ENCODE assay signal across 8 mouse cellular contexts in genomic region chr9:39603333-39603845, GRCm38 (mm10). TPM values are rescaled to one million over a fixed set of nuclear protein-coding genes. Genes with fewer than 3 reads are reported as not detected.
DNase-seq lines count a peak whose midpoint lies in the region; ATAC-seq lines count a peak whose summit lies in the region.

No protein-coding gene starts in this region.

- peak overlapping the region; percentile 75 for H3K4me2 ChIP-seq in kidney, embryonic 14.5 days (replicated peaks; ENCODE audit: low read depth, low read length)
- peak overlapping the region; percentile 78 for H3K4me2 ChIP-seq in forebrain, embryonic 11.5 days (ENCODE audit: low read depth, low read length, severe bottlenecking)
- H3K4me2 ChIP-seq in intestine, embryonic 16.5 days (ENCODE audit: low read depth, low read length): peak overlapping the region; percentile 79
- peak overlapping the region; percentile 73 for H3K4me2 ChIP-seq in neural tube, embryonic 13.5 days

- no peaks in the 10 kb centered on the region for H3K9me3 ChIP-seq in kidney, embryonic 14.5 days (ENCODE audit: control insufficient read depth, low read length)
- no peaks in the 10 kb centered on the region for H3K9me3 ChIP-seq in forebrain, embryonic 11.5 days (ENCODE audit: control insufficient read depth, low read length)
- H3K9me3 ChIP-seq in intestine, embryonic 16.5 days (ENCODE audit: control insufficient read depth, low read length): no peaks in the 10 kb centered on the region
- no peaks in the 10 kb centered on the region for H3K9me3 ChIP-seq in neural tube, embryonic 13.5 days

- peak overlapping the region; percentile 42 for H3K4me3 ChIP-seq in kidney, embryonic 14.5 days (ENCODE audit: low read length)
- peak overlapping the region; percentile 34 for H3K4me3 ChIP-seq in forebrain, embryonic 11.5 days (ENCODE audit: low read depth, low read length)
- peak overlapping the region; percentile 46 for H3K4me3 ChIP-seq in intestine, embryonic 16.5 days (ENCODE audit: low read length)
- H3K4me3 ChIP-seq in neural tube, embryonic 13.5 days: peak overlapping the region; percentile 42

- H3K9ac ChIP-seq in kidney, embryonic 14.5 days (ENCODE audit: low read depth, low read length): peak overlapping the region; percentile 42; the same call in 1 of the 2 replicates
- peak overlapping the region; percentile 45 for H3K9ac ChIP-seq in forebrain, embryonic 11.5 days (ENCODE audit: low read length)
- peak overlapping the region; percentile 40 for H3K9ac ChIP-seq in intestine, embryonic 16.5 days (ENCODE audit: low read depth, low read length)
- peak overlapping the region; percentile 61 for H3K9ac ChIP-seq in neural tube, embryonic 13.5 days

- peak; percentile 87 for ATAC-seq in kidney, embryonic 14.5 days (ENCODE audit: low FRiP score, low TSS enrichment)
- ATAC-seq in forebrain, embryonic 11.5 days (replicated peaks; ENCODE audit: low FRiP score): peak; percentile 72
- peak; percentile 87 for ATAC-seq in intestine, embryonic 16.5 days
- ATAC-seq in neural tube, embryonic 13.5 days (ENCODE audit: low read depth): peak; percentile 78

- no peaks in the 10 kb centered on the region for H3K4me1 ChIP-seq in kidney, embryonic 14.5 days (ENCODE audit: control insufficient read depth, insufficient read depth, low read length)
- 0 out of 2 replicates have a peak, but pooled peaks cover 1% of the 10 kb centered on the region for H3K4me1 ChIP-seq in forebrain, embryonic 11.5 days (replicated peaks; ENCODE audit: control insufficient read depth, insufficient read depth, low read length)
- peaks cover 6% of the 10 kb centered on the region; the same call in 1 of the 2 replicates for H3K4me1 ChIP-seq in intestine, embryonic 16.5 days (ENCODE audit: control insufficient read depth, insufficient read depth, low read length)
- H3K4me1 ChIP-seq in neural tube, embryonic 13.5 days (replicated peaks): peaks cover 27% of the 10 kb centered on the region

- no peaks in the 10 kb centered on the region for H3K27me3 ChIP-seq in kidney, embryonic 14.5 days (ENCODE audit: control insufficient read depth, insufficient read depth, low read length)
- no peaks in the 10 kb centered on the region for H3K27me3 ChIP-seq in forebrain, embryonic 11.5 days (ENCODE audit: control insufficient read depth, insufficient read depth, low read length)
- H3K27me3 ChIP-seq in intestine, embryonic 16.5 days (replicated peaks; ENCODE audit: control insufficient read depth, insufficient read depth, low read length): no peaks in the 10 kb centered on the region
- H3K27me3 ChIP-seq in neural tube, embryonic 13.5 days: peaks cover 7% of the 10 kb centered on the region; the same call in 1 of the 2 replicates

- peak overlapping the region; percentile 37; the same call in 1 of the 2 replicates for H3K27ac ChIP-seq in kidney, embryonic 14.5 days (ENCODE audit: low read depth, low read length)
- no peak overlapping the region for H3K27ac ChIP-seq in forebrain, embryonic 11.5 days (ENCODE audit: low read depth, low read length)
- no peak overlapping the region for H3K27ac ChIP-seq in intestine, embryonic 16.5 days (ENCODE audit: low read length)
- peak overlapping the region; percentile 67 for H3K27ac ChIP-seq in neural tube, embryonic 13.5 days (replicated peaks)

- no peaks in the 10 kb centered on the region for H3K36me3 ChIP-seq in kidney, embryonic 14.5 days (ENCODE audit: control insufficient read depth, insufficient read depth, low read length)
- no peaks in the 10 kb centered on the region for H3K36me3 ChIP-seq in forebrain, embryonic 11.5 days (ENCODE audit: control insufficient read depth, insufficient read depth, low read length)
- H3K36me3 ChIP-seq in intestine, embryonic 16.5 days (ENCODE audit: control insufficient read depth, insufficient read depth, low read length): no peaks in the 10 kb centered on the region
- H3K36me3 ChIP-seq in neural tube, embryonic 13.5 days: no peaks in the 10 kb centered on the region

- DNase-seq in kidney, postnatal 25 days: no peak
- peak; percentile 16 for DNase-seq in ZHBTc4 (ENCODE audit: low read depth, low spot score)
- peak; percentile 63 for DNase-seq in forebrain, embryonic 11.5 days (ENCODE audit: low spot score)
- no peak for DNase-seq in thymus, postnatal 36 days
- no peak for DNase-seq in cerebellum, postnatal 36 days

- 1% methylated on average over 9 of the region's 9 CpGs for WGBS in kidney, embryonic 14.5 days
- 0% methylated on average over 9 of the region's 9 CpGs for WGBS in forebrain, embryonic 11.5 days
- WGBS in intestine, embryonic 16.5 days: 1% methylated on average over 9 of the region's 9 CpGs
- under 1% methylated on average over 9 of the region's 9 CpGs for WGBS in neural tube, embryonic 13.5 days

RNA-seq across cellular contexts. Expression of gene AW551984, which starts 0.8 kb away (rescaled TPM):
- 15.0 and 19.9 TPM in 2 replicates for polyA plus RNA-seq in kidney, embryonic 14.5 days (2014; fragmentation: Nextera tagmentation; extraction: Ambion mirVana)
- 16.0 and 17.4 TPM in 2 replicates for polyA plus RNA-seq in forebrain, embryonic 11.5 days (2014; fragmentation: Nextera tagmentation; extraction: Ambion mirVana)
- 16.0 and 18.1 TPM in 2 replicates for polyA plus RNA-seq in intestine, embryonic 16.5 days (2015; fragmentation: Nextera tagmentation; extraction: Ambion mirVana)
- polyA plus RNA-seq in neural tube, embryonic 13.5 days (2015; fragmentation: Nextera tagmentation; extraction: Ambion mirVana): 60.0 and 67.7 TPM in 2 replicates

RNA-seq across cellular contexts. Expression of gene Olfr148, which starts 7.1 kb away (rescaled TPM):
- polyA plus RNA-seq in kidney, embryonic 14.5 days (2014; fragmentation: Nextera tagmentation; extraction: Ambion mirVana): not detected in 2 replicates
- polyA plus RNA-seq in forebrain, embryonic 11.5 days (2014; fragmentation: Nextera tagmentation; extraction: Ambion mirVana): not detected in 2 replicates
- not detected in 2 replicates for polyA plus RNA-seq in intestine, embryonic 16.5 days (2015; fragmentation: Nextera tagmentation; extraction: Ambion mirVana)
- polyA plus RNA-seq in neural tube, embryonic 13.5 days (2015; fragmentation: Nextera tagmentation; extraction: Ambion mirVana): not detected in 2 replicates

RNA-seq across cellular contexts. Expression of gene Olfr960, which starts 17.8 kb away (rescaled TPM):
- polyA plus RNA-seq in kidney, embryonic 14.5 days (2014; fragmentation: Nextera tagmentation; extraction: Ambion mirVana): 0.19 TPM in 1 of 2 replicates, not detected in the other
- not detected in 2 replicates for polyA plus RNA-seq in forebrain, embryonic 11.5 days (2014; fragmentation: Nextera tagmentation; extraction: Ambion mirVana)
- polyA plus RNA-seq in intestine, embryonic 16.5 days (2015; fragmentation: Nextera tagmentation; extraction: Ambion mirVana): not detected in 2 replicates
- not detected in 2 replicates for polyA plus RNA-seq in neural tube, embryonic 13.5 days (2015; fragmentation: Nextera tagmentation; extraction: Ambion mirVana)

RNA-seq across cellular contexts. Expression of gene Olfr959, which starts 28.0 kb away (rescaled TPM):
- not detected in 2 replicates for polyA plus RNA-seq in kidney, embryonic 14.5 days (2014; fragmentation: Nextera tagmentation; extraction: Ambion mirVana)
- polyA plus RNA-seq in forebrain, embryonic 11.5 days (2014; fragmentation: Nextera tagmentation; extraction: Ambion mirVana): not detected in 2 replicates
- not detected in 2 replicates for polyA plus RNA-seq in intestine, embryonic 16.5 days (2015; fragmentation: Nextera tagmentation; extraction: Ambion mirVana)
- polyA plus RNA-seq in neural tube, embryonic 13.5 days (2015; fragmentation: Nextera tagmentation; extraction: Ambion mirVana): not detected in 2 replicates

RNA-seq across cellular contexts. Expression of gene Olfr961, which starts 41.5 kb away (rescaled TPM):
- not detected in 2 replicates for polyA plus RNA-seq in kidney, embryonic 14.5 days (2014; fragmentation: Nextera tagmentation; extraction: Ambion mirVana)
- polyA plus RNA-seq in forebrain, embryonic 11.5 days (2014; fragmentation: Nextera tagmentation; extraction: Ambion mirVana): not detected in 2 replicates
- polyA plus RNA-seq in intestine, embryonic 16.5 days (2015; fragmentation: Nextera tagmentation; extraction: Ambion mirVana): not detected in 2 replicates
- not detected in 2 replicates for polyA plus RNA-seq in neural tube, embryonic 13.5 days (2015; fragmentation: Nextera tagmentation; extraction: Ambion mirVana)

Comparison
In these comparisons a context has a peak if more than half of its experiments do, and no peak if none do; other contexts are left out.
1. H3K27ac ChIP-seq: peak in kidney, embryonic 14.5 days (single experiment) and neural tube, embryonic 13.5 days (single experiment); none in forebrain, embryonic 11.5 days (single experiment) and intestine, embryonic 16.5 days (single experiment).
2. DNase-seq: peak in ZHBTc4 (single experiment) and forebrain, embryonic 11.5 days (single experiment); none in kidney, postnatal 25 days (0 of 2), thymus, postnatal 36 days (0 of 2) and cerebellum, postnatal 36 days (0 of 2).
3. Peak in every context shown above with its lines, with median percentiles within 50 percentile points of each other: ATAC-seq, H3K4me2 ChIP-seq, H3K4me3 ChIP-seq and H3K9ac ChIP-seq.